Mouse (Mus musculus): ENCODE measurements around the gene Eno1.

DNA sequence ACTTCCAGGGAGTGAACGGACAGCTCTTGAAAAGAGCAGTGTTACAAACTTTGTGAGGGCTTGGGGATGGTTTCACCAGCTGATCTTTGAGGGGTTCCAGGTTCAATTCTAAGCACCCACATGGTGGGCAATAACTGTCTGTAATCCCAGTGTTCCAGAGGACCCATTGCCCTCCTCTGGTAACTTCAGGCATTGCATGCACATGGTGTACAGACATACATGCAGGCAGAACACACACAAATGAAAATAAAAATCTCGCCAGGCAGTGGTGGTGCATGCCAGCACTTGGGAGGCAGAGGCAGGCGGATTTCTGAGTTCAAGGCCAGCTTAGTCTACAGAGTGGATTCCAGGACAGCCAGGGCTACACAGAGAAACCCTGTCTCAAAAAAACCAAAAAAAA lies 55.4 kb downstream of the Eno1 start:
- TF ChIP-seq RAD21 (IDR thresholded peaks at IDR 0.05; ENCODE audit: low read depth, low read length) (peak; percentile 6), MAX (IDR thresholded peaks at IDR 0.05; ENCODE audit: low read length) (no peak), ZMIZ1 (IDR thresholded peaks at IDR 0.05; ENCODE audit: low read depth, low read length) (no peak), CHD2 (IDR thresholded peaks at IDR 0.05; ENCODE audit: low read length) (no peak), CTCF (conservative IDR thresholded peaks at IDR 0.05 in 1 of 2, IDR thresholded peaks at IDR 0.05 in 1 of 2; ENCODE audit: low read depth in 2 of 2, low read length in 2 of 2) (peak in 1 of 2 experiments; percentile 39; a peak in 2 of 4 replicates), KAT2A (IDR thresholded peaks at IDR 0.05; ENCODE audit: insufficient replicate concordance, low read length) (no peak), EP300 (IDR thresholded peaks at IDR 0.05; ENCODE audit: low read length) (no peak), NELFE (IDR thresholded peaks at IDR 0.05; ENCODE audit: low read depth, low read length) (no peak), MEF2A (IDR thresholded peaks at IDR 0.05; ENCODE audit: borderline replicate concordance, low read depth, low read length) (no peak), IRF4 (IDR thresholded peaks at IDR 0.05; ENCODE audit: low read depth, low read length) (no peak)

Measured in CH12.LX (cell line).